Mouse (Mus musculus) limb, embryonic 13.5 days (tissue): ENCODE results near the gene Grrp1. TPM values are rescaled to one million over a fixed set of nuclear protein-coding genes. Genes with fewer than 3 reads are reported as not detected.

Source experiments
- ATAC-seq: fragments of 200-750 bp; cut with Nextera tagmentation; 2 replicates; pipeline ENCODE4 v1.8.0; 2017; ENCODE audit warnings: low read depth, moderate number of reproducible peaks, moderate TSS enrichment; ENCODE audit not compliant: low FRiP score
- H3K27ac ChIP-seq: fragments of 300-500 bp; sonication (generic); 2 replicates; pipeline ENCODE4 v1.5.1; 2015; ENCODE audit warnings: inconsistent platforms, mild to moderate bottlenecking, moderate library complexity
- H3K27me3 ChIP-seq: fragments of 300-500 bp; sonication (generic); 2 replicates; pipeline ENCODE4 v1.6.1; 2015; ENCODE audit warnings: mild to moderate bottlenecking, inconsistent platforms
- H3K36me3 ChIP-seq: fragments of 300-500 bp; sonication (generic); 2 replicates; pipeline ENCODE4 v1.6.1; 2015; ENCODE audit warnings: inconsistent platforms, mild to moderate bottlenecking, moderate library complexity
- H3K4me1 ChIP-seq: fragments of 300-500 bp; sonication (generic); 2 replicates; pipeline ENCODE4 v1.6.1; 2015; ENCODE audit warnings: inconsistent platforms
- H3K4me2 ChIP-seq: fragments of 300-500 bp; sonication (generic); replicated peaks from 2 replicates; pipeline ENCODE4 v1.6.1; 2015; ENCODE audit warnings: inconsistent platforms, mild to moderate bottlenecking, moderate library complexity
- H3K4me3 ChIP-seq: fragments of 300-500 bp; sonication (generic); 2 replicates; pipeline ENCODE4 v1.5.1; 2015; ENCODE audit warnings: moderate library complexity, mild to moderate bottlenecking, inconsistent platforms
- H3K9ac ChIP-seq: fragments of 300-500 bp; sonication (generic); 2 replicates; pipeline ENCODE4 v1.6.1; 2015; ENCODE audit warnings: mild to moderate bottlenecking, inconsistent platforms
- H3K9me3 ChIP-seq: fragments of 300-500 bp; sonication (generic); 2 replicates; pipeline ENCODE4 v1.6.1; 2016; ENCODE audit warnings: inconsistent platforms
- WGBS: fragments of 180-500 bp; shearing (Covaris S2); methylation state at CpG from one replicate; pipeline ENCODE4 v1.1.7; 2015; 5-methylcytosine and 5-hydroxymethylcytosine counted together
- polyA plus RNA-seq: library from polyadenylated mRNA; unstranded; fragments of >200 nt; fragmentation: Nextera tagmentation; extraction: Ambion mirVana; gene quantifications from 2 replicates; pipeline ENCODE4 v1.2.1, GENCODE M21; 2015

The Grrp1 gene
- polyA plus RNA-seq, 1 experiment from 2014 or later: 4.7 TPM

GRCm38 (mm10) chr4:134230431-134230830, 23.5 kb downstream of the Grrp1 start:
- H3K9ac ChIP-seq: no peak overlapping the region
- ATAC-seq: no peak
- 0 out of 2 replicates have a peak, but pooled peaks cover 4% of the 10 kb centered on the region for H3K27me3 ChIP-seq
- no peak overlapping the region for H3K27ac ChIP-seq
- H3K36me3 ChIP-seq: no peaks in the 10 kb centered on the region
- WGBS: 30% methylated on average over 8 of the region's 8 CpGs
- no peak overlapping the region for H3K4me2 ChIP-seq
- no peaks in the 10 kb centered on the region for H3K4me1 ChIP-seq
- H3K9me3 ChIP-seq: no peaks in the 10 kb centered on the region
- H3K4me3 ChIP-seq: no peak overlapping the region

- no peak within 1 kb of the TSS for H3K4me3 ChIP-seq
- H3K27me3 ChIP-seq: no peaks in the 10 kb centered on the region
- no peaks in the 10 kb centered on the region for H3K9me3 ChIP-seq
- H3K4me2 ChIP-seq: no peak within 1 kb of the TSS
- H3K4me1 ChIP-seq: no peaks in the 10 kb centered on the region
- no peak for ATAC-seq
- H3K9ac ChIP-seq: no peak within 1 kb of the TSS
- 65% methylated on average over 8 of the region's 8 CpGs for WGBS
- no peaks in the 10 kb centered on the region for H3K36me3 ChIP-seq
- no peak within 1 kb of the TSS for H3K27ac ChIP-seq
These were observed 26.7 kb downstream of the Grrp1 start, which contains the start of gene Catsper4 for GRCm38 (mm10) chr4:134227194-134227593. Gene Catsper4, minus strand, starts transcription at chr4:134227383.

GRCm38 (mm10) chr4:134222793-134223600, 30.9 kb downstream of the Grrp1 start:
- Histone ChIP-seq H3K27ac (no peak overlapping the region), H3K4me2 (no peak overlapping the region), H3K9me3 (no peaks in the 10 kb centered on the region), H3K36me3 (no peaks in the 10 kb centered on the region), H3K9ac (no peak overlapping the region), H3K4me3 (no peak overlapping the region), H3K27me3 (no peaks in the 10 kb centered on the region), H3K4me1 (no peaks in the 10 kb centered on the region)
- WGBS: 63% methylated on average over 11 of the region's 11 CpGs
- no peak for ATAC-seq

- 55% methylated on average over 6 of the region's 6 CpGs for WGBS
- Histone ChIP-seq H3K4me3 (no peak overlapping the region), H3K9ac (no peak overlapping the region), H3K27me3 (no peaks in the 10 kb centered on the region), H3K36me3 (no peaks in the 10 kb centered on the region), H3K4me2 (no peak overlapping the region), H3K27ac (no peak overlapping the region), H3K9me3 (no peaks in the 10 kb centered on the region), H3K4me1 (no peaks in the 10 kb centered on the region)
- ATAC-seq: no peak
These were observed 47.3 kb downstream of the Grrp1 start for GRCm38 (mm10) chr4:134206488-134207053.

- Histone ChIP-seq H3K27me3 (no peaks in the 10 kb centered on the region), H3K36me3 (no peaks in the 10 kb centered on the region), H3K9me3 (no peaks in the 10 kb centered on the region), H3K4me2 (no peak overlapping the region), H3K4me1 (no peaks in the 10 kb centered on the region), H3K4me3 (no peak overlapping the region), H3K9ac (no peak overlapping the region), H3K27ac (no peak overlapping the region)
- WGBS: 82% methylated on average over 17 of the region's 17 CpGs
- no peak for ATAC-seq
These were observed 50.5 kb downstream of the Grrp1 start for GRCm38 (mm10) chr4:134203340-134203896.

GRCm38 (mm10) chr4:134202904-134203303, 51.0 kb downstream of the Grrp1 start, which contains the start of gene Gm7534:
Gene Gm7534, minus strand, starts transcription at chr4:134203004.
- Histone ChIP-seq H3K4me1 (no peaks in the 10 kb centered on the region), H3K4me2 (no peak within 1 kb of the TSS), H3K4me3 (no peak within 1 kb of the TSS), H3K9ac (no peak within 1 kb of the TSS), H3K9me3 (no peaks in the 10 kb centered on the region), H3K27ac (no peak within 1 kb of the TSS), H3K36me3 (no peaks in the 10 kb centered on the region), H3K27me3 (no peaks in the 10 kb centered on the region)
- WGBS: 89% methylated on average over 4 of the region's 4 CpGs
- ATAC-seq: no peak

Other genes with a start within 250 kb of the Grrp1 start
- gene Lin28a, start 235.3 kb downstream of the Grrp1 start, polyA plus RNA-seq: 0.14 and 0.38 TPM in 2 replicates
- gene Zfp683, start 200.3 kb downstream of the Grrp1 start, polyA plus RNA-seq: not detected in 2 replicates
- 4.9 and 5.4 TPM in 2 replicates for gene Crybg2, start 193.3 kb downstream of the Grrp1 start, polyA plus RNA-seq
- 10.6 and 11.4 TPM in 2 replicates for gene Cd52, start 159.0 kb downstream of the Grrp1 start, polyA plus RNA-seq
- gene Ubxn11, start 151.5 kb downstream of the Grrp1 start, polyA plus RNA-seq: 13.6 and 14.3 TPM in 2 replicates
- 420 and 444 TPM in 2 replicates for gene Sh3bgrl3, start 125.3 kb downstream of the Grrp1 start, polyA plus RNA-seq
- gene Cep85, start 67.0 kb downstream of the Grrp1 start, polyA plus RNA-seq: 33.3 and 34.9 TPM in 2 replicates
- gene Gm7534, start 51.1 kb downstream of the Grrp1 start, polyA plus RNA-seq: not detected in 2 replicates
- 0.23 TPM in 1 of 2 replicates, not detected in the other for gene Catsper4, start 26.7 kb downstream of the Grrp1 start, polyA plus RNA-seq
- gene Cnksr1, start 15.7 kb downstream of the Grrp1 start, polyA plus RNA-seq: 1.8 and 2.0 TPM in 2 replicates
- gene E130218I03Rik, start 10.4 kb downstream of the Grrp1 start, polyA plus RNA-seq: 0.23 and 0.66 TPM in 2 replicates
- gene Zfp593, start 8.5 kb downstream of the Grrp1 start, polyA plus RNA-seq: 15.6 and 17.8 TPM in 2 replicates
- not detected in 2 replicates for gene Gm30191, start 7.2 kb downstream of the Grrp1 start, polyA plus RNA-seq
- 21.7 and 22.6 TPM in 2 replicates for gene Pdik1l, start 33.8 kb upstream of the Grrp1 start, polyA plus RNA-seq
- gene Trim63, start 61.0 kb upstream of the Grrp1 start, polyA plus RNA-seq: 5.3 and 6.2 TPM in 2 replicates
- 0.18 and 0.24 TPM in 2 replicates for gene Slc30a2, start 89.1 kb upstream of the Grrp1 start, polyA plus RNA-seq
- gene Extl1, start 129.7 kb upstream of the Grrp1 start, polyA plus RNA-seq: 8.3 and 9.2 TPM in 2 replicates
- gene Pafah2, start 142.2 kb upstream of the Grrp1 start, polyA plus RNA-seq: 11.3 and 12.9 TPM in 2 replicates
- gene Stmn1, start 214.2 kb upstream of the Grrp1 start, polyA plus RNA-seq: 1,889 and 1,921 TPM in 2 replicates
- gene Paqr7, start 242.6 kb upstream of the Grrp1 start, polyA plus RNA-seq: 3.7 and 4.1 TPM in 2 replicates